Mouse (Mus musculus): ENCODE results near the gene Zfp382. TPM values are rescaled to one million over a fixed set of nuclear protein-coding genes. Genes with fewer than 3 reads are reported as not detected.

The Zfp382 gene
- polyA plus RNA-seq, 1 experiment from 2014 or later = 19.0 TPM

Small RNA genes within 50 kb of the gene (microRNA-seq; reads per million reads assigned to microRNA genes)
- gene Gm23368 = not detected

Other genes with a start within 250 kb of the Zfp382 start
- 13.7 and 15.5 TPM in 2 replicates for gene Zfp27, start 215.4 kb upstream of the Zfp382 start, polyA plus RNA-seq (2015; fragmentation: Nextera tagmentation; extraction: Ambion mirVana)
- gene Zfp383, start 213.7 kb upstream of the Zfp382 start, polyA plus RNA-seq (2015; fragmentation: Nextera tagmentation; extraction: Ambion mirVana) = 7.2 and 7.5 TPM in 2 replicates
- gene Zfp74, start 167.9 kb upstream of the Zfp382 start, polyA plus RNA-seq (2015; fragmentation: Nextera tagmentation; extraction: Ambion mirVana) = 16.6 TPM in 2 replicates
- gene Zfp568, start 138.0 kb upstream of the Zfp382 start, polyA plus RNA-seq (2015; fragmentation: Nextera tagmentation; extraction: Ambion mirVana) = 5.7 and 6.0 TPM in 2 replicates
- gene Zfp14, start 70.6 kb upstream of the Zfp382 start, polyA plus RNA-seq (2015; fragmentation: Nextera tagmentation; extraction: Ambion mirVana) = 9.6 and 10.6 TPM in 2 replicates
- gene Zfp82, start 49.0 kb upstream of the Zfp382 start, polyA plus RNA-seq (2015; fragmentation: Nextera tagmentation; extraction: Ambion mirVana) = 10.3 and 11.8 TPM in 2 replicates
- gene Gm26920, start 31.5 kb upstream of the Zfp382 start, polyA plus RNA-seq (2015; fragmentation: Nextera tagmentation; extraction: Ambion mirVana) = 1.7 and 3.5 TPM in 2 replicates
- 19.3 and 20.9 TPM in 2 replicates for gene Zfp566, start 31.4 kb upstream of the Zfp382 start, polyA plus RNA-seq (2015; fragmentation: Nextera tagmentation; extraction: Ambion mirVana)
- 118 and 121 TPM in 2 replicates for gene Zfp260, start 27.2 kb upstream of the Zfp382 start, polyA plus RNA-seq (2015; fragmentation: Nextera tagmentation; extraction: Ambion mirVana)
- gene Zfp146, start 47.8 kb downstream of the Zfp382 start, polyA plus RNA-seq (2015; fragmentation: Nextera tagmentation; extraction: Ambion mirVana) = 19.5 and 23.7 TPM in 2 replicates
- 1.7 and 4.4 TPM in 2 replicates for gene Cox7a1, start 62.2 kb downstream of the Zfp382 start, polyA plus RNA-seq (2015; fragmentation: Nextera tagmentation; extraction: Ambion mirVana)
- gene Capns1, start 76.9 kb downstream of the Zfp382 start, polyA plus RNA-seq (2015; fragmentation: Nextera tagmentation; extraction: Ambion mirVana) = 51.9 and 54.9 TPM in 2 replicates
- 189 and 194 TPM in 2 replicates for gene Polr2i, start 110.0 kb downstream of the Zfp382 start, polyA plus RNA-seq (2015; fragmentation: Nextera tagmentation; extraction: Ambion mirVana)
- 318 and 339 TPM in 2 replicates for gene Tbcb, start 110.3 kb downstream of the Zfp382 start, polyA plus RNA-seq (2015; fragmentation: Nextera tagmentation; extraction: Ambion mirVana)
- gene Ovol3, start 113.8 kb downstream of the Zfp382 start, polyA plus RNA-seq (2015; fragmentation: Nextera tagmentation; extraction: Ambion mirVana) = not detected in 2 replicates
- 0.21 and 0.68 TPM in 2 replicates for gene Thap8, start 158.2 kb downstream of the Zfp382 start, polyA plus RNA-seq (2015; fragmentation: Nextera tagmentation; extraction: Ambion mirVana)
- gene Wdr62, start 158.5 kb downstream of the Zfp382 start, polyA plus RNA-seq (2015; fragmentation: Nextera tagmentation; extraction: Ambion mirVana) = 11.6 and 13.2 TPM in 2 replicates
- 88.8 and 91.4 TPM in 2 replicates for gene Clip3, start 169.8 kb downstream of the Zfp382 start, polyA plus RNA-seq (2015; fragmentation: Nextera tagmentation; extraction: Ambion mirVana)
- 101 and 102 TPM in 2 replicates for gene Alkbh6, start 186.8 kb downstream of the Zfp382 start, polyA plus RNA-seq (2015; fragmentation: Nextera tagmentation; extraction: Ambion mirVana)
- gene Syne4, start 192.9 kb downstream of the Zfp382 start, polyA plus RNA-seq (2015; fragmentation: Nextera tagmentation; extraction: Ambion mirVana) = 9.2 and 12.7 TPM in 2 replicates
- gene E130208F15Rik, start 199.8 kb downstream of the Zfp382 start, polyA plus RNA-seq (2015; fragmentation: Nextera tagmentation; extraction: Ambion mirVana) = not detected in 2 replicates
- gene Sdhaf1, start 202.0 kb downstream of the Zfp382 start, polyA plus RNA-seq (2015; fragmentation: Nextera tagmentation; extraction: Ambion mirVana) = 24.2 and 24.7 TPM in 2 replicates
- 8.1 and 9.7 TPM in 2 replicates for gene Lrfn3, start 240.8 kb downstream of the Zfp382 start, polyA plus RNA-seq (2015; fragmentation: Nextera tagmentation; extraction: Ambion mirVana)